Mouse (Mus musculus): ENCODE measurements around the gene Psmd10.

Psmd10 gene

GRCm38 (mm10) chrX:140956272-140956940 is at the start of gene Psmd10, which contains the start of gene Atg4a:
Psmd10 (minus strand) TSS chrX:140956728.
Atg4a (plus strand) TSS chrX:140956907.
- DNase-seq (ENCODE audit: low read depth), result peak; percentile 86

- no peak for DNase-seq (ENCODE audit: low read depth)
Observed at GRCm38 (mm10) chrX:140998885-140999284, 42.4 kb upstream of the Psmd10 start.

- DNase-seq (ENCODE audit: low read depth), result no peak
Observed at GRCm38 (mm10) chrX:140997912-140998545, 41.5 kb upstream of the Psmd10 start.

- DNase-seq (ENCODE audit: low read depth), result no peak
Observed at GRCm38 (mm10) chrX:140996909-140997516, 40.5 kb upstream of the Psmd10 start.

GRCm38 (mm10) chrX:140985256-140985655 is 28.7 kb upstream of the Psmd10 start:
- no peak for DNase-seq (ENCODE audit: low read depth)

- no peak for DNase-seq (ENCODE audit: low read depth)
Observed at GRCm38 (mm10) chrX:140984795-140985194, 28.3 kb upstream of the Psmd10 start.

- DNase-seq (ENCODE audit: low read depth), result no peak
Observed at GRCm38 (mm10) chrX:140983206-140983960, 26.9 kb upstream of the Psmd10 start.

GRCm38 (mm10) chrX:140980163-140980562 is 23.6 kb upstream of the Psmd10 start:
- DNase-seq (ENCODE audit: low read depth), result no peak

- no peak for DNase-seq (ENCODE audit: low read depth)
Observed at GRCm38 (mm10) chrX:140979546-140979945, 23.0 kb upstream of the Psmd10 start.

- DNase-seq (ENCODE audit: low read depth), result no peak
Observed at GRCm38 (mm10) chrX:140978943-140979342, 22.4 kb upstream of the Psmd10 start.

- no peak for DNase-seq (ENCODE audit: low read depth)
Observed at GRCm38 (mm10) chrX:140956959-140957358, 431 bp upstream of the Psmd10 start.

GRCm38 (mm10) chrX:140953618-140954017 is 2.9 kb downstream of the Psmd10 start:
- no peak for DNase-seq (ENCODE audit: low read depth)

GRCm38 (mm10) chrX:140936271-140936670 is 20.3 kb downstream of the Psmd10 start:
- DNase-seq (ENCODE audit: low read depth), result no peak

- DNase-seq (ENCODE audit: low read depth), result no peak
Observed at GRCm38 (mm10) chrX:140933263-140933662, 23.3 kb downstream of the Psmd10 start.

GRCm38 (mm10) chrX:140932066-140932465 is 24.5 kb downstream of the Psmd10 start:
- DNase-seq (ENCODE audit: low read depth), result no peak

GRCm38 (mm10) chrX:140921321-140921720 is 35.2 kb downstream of the Psmd10 start:
- peak; percentile 5 for DNase-seq (ENCODE audit: low read depth)

- no peak for DNase-seq (ENCODE audit: low read depth)
Observed at GRCm38 (mm10) chrX:140907360-140907759, 49.2 kb downstream of the Psmd10 start, which contains the start of gene Vsig1. Vsig1 (plus strand) TSS chrX:140907608.

GRCm38 (mm10) chrX:140903487-140903886 is 53.0 kb downstream of the Psmd10 start:
- no peak for DNase-seq (ENCODE audit: low read depth)
